Mouse (Mus musculus): ENCODE data around the gene Exd1.

GRCm38 (mm10) chr2:119558737-119559340 lies 11.4 kb upstream of the Exd1 start:
- TF ChIP-seq EP300 (IDR thresholded peaks at IDR 0.05; ENCODE audit: low read depth) (no peak), CTCF (IDR thresholded peaks at IDR 0.05; ENCODE audit: low read depth) (no peak)

All from heart, postnatal 0 days (tissue).